Mouse (Mus musculus): Measurements from ENCODE around the gene Vmn2r65.

The Vmn2r65 gene
- long read RNA-seq, experiment 1 = 0 reads
- long read RNA-seq, experiment 2 = 0 reads

DNA sequence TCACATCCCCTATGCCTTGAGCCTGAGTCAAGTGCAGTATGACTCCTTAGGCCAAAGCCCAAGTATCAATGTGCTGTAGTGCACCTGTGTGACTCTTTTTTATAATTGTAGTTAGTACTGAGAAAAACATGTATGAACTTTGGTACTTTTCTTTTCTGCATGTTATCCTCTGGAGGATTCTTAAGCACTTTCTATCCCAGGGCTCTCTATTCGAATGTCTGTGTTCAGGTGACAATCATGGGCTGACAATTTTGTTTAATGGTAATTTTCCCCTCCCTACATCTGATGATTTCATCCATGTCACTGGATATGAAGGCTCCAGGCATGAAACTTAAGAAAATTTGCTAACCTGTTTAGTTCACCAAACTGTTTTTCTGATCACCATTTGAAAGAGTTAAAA lies at the start of gene Vmn2r65:
TSS of gene Vmn2r65 (minus strand) at position 101 of the 400 bp plus-strand sequence.
- intact Hi-C loops (cut with DNase I) = no loop called here

DNA sequence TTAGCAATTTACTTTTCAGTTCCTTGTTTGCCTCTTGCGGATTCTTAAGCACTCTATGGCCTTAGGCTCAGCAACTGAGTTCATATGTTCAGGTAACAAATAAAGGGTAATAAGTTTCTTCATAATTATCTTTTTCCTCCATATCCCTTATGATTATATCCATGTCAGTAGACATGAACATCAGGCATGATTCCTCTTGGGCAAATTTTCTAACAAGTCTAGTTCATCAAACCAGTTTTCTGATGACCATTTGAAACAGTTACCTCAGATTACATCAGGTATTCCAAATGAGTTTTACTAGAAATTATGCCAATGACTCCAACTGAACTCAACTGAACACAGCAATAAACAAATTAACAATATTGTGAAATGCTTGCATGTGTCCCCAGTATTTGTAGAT lies 48.3 kb upstream of the Vmn2r65 start, which contains the start of gene Vmn2r66:
TSS of gene Vmn2r66 (minus strand) at position 101 of the 400 bp plus-strand sequence.
- intact Hi-C loops (cut with DNase I) = no loop called here

DNA sequence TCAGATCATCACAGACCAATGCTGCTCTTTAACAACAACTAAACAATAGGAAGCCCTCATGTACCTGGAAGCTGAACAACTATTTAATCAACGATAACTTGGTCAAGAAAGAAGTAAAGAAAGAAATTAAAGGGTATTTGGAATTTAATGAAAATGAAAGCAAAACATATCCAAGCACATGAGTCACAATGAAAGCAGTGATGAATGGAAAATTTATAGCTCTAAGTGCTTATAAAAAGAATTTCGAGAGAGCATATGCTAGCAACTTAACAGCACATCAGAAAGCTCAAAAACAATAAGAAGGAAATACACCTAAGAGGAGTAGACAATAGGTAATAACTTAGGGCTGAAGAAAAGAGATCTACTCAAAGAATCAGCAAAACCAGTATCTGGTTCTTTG lies 32.8 kb upstream of the Vmn2r65 start:
- intact Hi-C loops (cut with DNase I) = no loop called here

All from adrenal gland (tissue).